Mouse (Mus musculus): Measurements from ENCODE around the gene Tubgcp2.

GRCm38 (mm10) chr7:140031771-140032170 is 4.7 kb downstream of the Tubgcp2 start:
- TF ChIP-seq CTCF (IDR thresholded peaks at IDR 0.05; ENCODE audit: low read depth, low read length): no peak
- no peak for TF ChIP-seq TAL1 (conservative IDR thresholded peaks at IDR 0.05; ENCODE audit: low read depth, low read length)
- no peak for TF ChIP-seq GATA2 (IDR thresholded peaks at IDR 0.05; ENCODE audit: borderline replicate concordance, low read depth, low read length)
- TF ChIP-seq GATA1 (IDR thresholded peaks at IDR 0.05; ENCODE audit: borderline replicate concordance, low read length): no peak
- TF ChIP-seq POLR2AphosphoS5 (IDR thresholded peaks at IDR 0.05; ENCODE audit: insufficient replicate concordance, low read depth, low read length): no peak

Measured in G1E (cell line).